31 mouse cellular contexts compared by ENCODE assay signal in the genomic region with DNA sequence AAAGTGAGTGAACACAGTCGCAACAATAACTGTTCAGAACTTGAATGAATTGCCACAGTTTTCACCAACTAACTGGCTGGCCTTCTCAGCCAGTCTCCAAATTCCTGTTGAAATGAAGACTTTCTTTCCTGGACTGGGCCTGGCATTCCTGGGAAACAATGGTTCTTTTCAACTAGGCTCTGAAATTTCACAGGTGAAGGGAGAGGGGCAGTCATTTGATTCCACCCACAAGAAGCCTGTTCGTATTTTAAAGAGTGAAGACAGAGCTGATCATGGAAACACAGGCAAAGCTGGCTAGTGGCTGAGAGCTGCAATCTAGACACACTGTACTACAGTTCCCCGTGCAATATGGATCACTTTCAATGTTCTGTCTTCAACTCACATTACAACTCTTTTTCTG.
DNase-seq lines count a peak whose midpoint lies in the region; ATAC-seq lines count a peak whose summit lies in the region.
"Had no signal": no experiment of that assay in that cellular context is flagged by ENCODE, and none has a peak within 500 bp of the region (broad histone marks: within the 10 kb centered on the region; RNA-seq: fewer than 3 reads in every experiment).

No protein-coding gene starts in this region.

- H3K4me2 ChIP-seq in limb, embryonic 11.5 days (ENCODE audit: low read depth, severe bottlenecking): no peak overlapping the region
- no peak overlapping the region for H3K4me2 ChIP-seq in limb, embryonic 15.5 days
- H3K4me2 ChIP-seq in intestine, embryonic 16.5 days (ENCODE audit: low read depth, low read length): no peak overlapping the region
- H3K4me2 ChIP-seq: embryonic facial prominence, embryonic 15.5 days; forebrain, embryonic 13.5 days; heart, embryonic 13.5 days; liver, embryonic 13.5 days; midbrain, embryonic 11.5 days; neural tube, embryonic 12.5 days had no signal

- no peak overlapping the region for H3K9ac ChIP-seq in limb, embryonic 11.5 days (ENCODE audit: low read length)
- no peak overlapping the region for H3K9ac ChIP-seq in limb, embryonic 15.5 days
- no peak overlapping the region for H3K9ac ChIP-seq in intestine, embryonic 16.5 days (ENCODE audit: low read depth, low read length)
- H3K9ac ChIP-seq: embryonic facial prominence, embryonic 15.5 days; forebrain, embryonic 13.5 days; heart, embryonic 13.5 days; liver, embryonic 13.5 days; neural tube, embryonic 12.5 days had no signal

- WGBS in limb, embryonic 11.5 days: 59% methylated on average over 3 of the region's 3 CpGs
- 69% methylated on average over 3 of the region's 3 CpGs for WGBS in limb, embryonic 10.5 days
- WGBS in limb, embryonic 15.5 days: 42% methylated on average over 3 of the region's 3 CpGs
- 70% methylated on average over 3 of the region's 3 CpGs for WGBS in intestine, embryonic 16.5 days

- H3K9me3 ChIP-seq in limb, embryonic 11.5 days (ENCODE audit: control insufficient read depth, low read length): no peaks in the 10 kb centered on the region
- no peaks in the 10 kb centered on the region for H3K9me3 ChIP-seq in limb, embryonic 10.5 days (replicated peaks)
- H3K9me3 ChIP-seq in limb, embryonic 15.5 days: no peaks in the 10 kb centered on the region
- H3K9me3 ChIP-seq in intestine, embryonic 16.5 days (ENCODE audit: control insufficient read depth, low read length): no peaks in the 10 kb centered on the region
- H3K9me3 ChIP-seq: embryonic facial prominence, embryonic 15.5 days; forebrain, embryonic 13.5 days; heart, embryonic 13.5 days; liver, embryonic 13.5 days; neural tube, embryonic 12.5 days had no signal

- no peak overlapping the region for H3K27ac ChIP-seq in limb, embryonic 11.5 days (replicated peaks; ENCODE audit: low read depth, low read length)
- H3K27ac ChIP-seq in limb, embryonic 10.5 days: no peak overlapping the region
- H3K27ac ChIP-seq in limb, embryonic 15.5 days: peak overlapping the region; percentile 77
- H3K27ac ChIP-seq in intestine, embryonic 16.5 days (ENCODE audit: low read length): no peak overlapping the region
- H3K27ac ChIP-seq: embryonic facial prominence, embryonic 15.5 days; forebrain, embryonic 13.5 days; heart, embryonic 13.5 days; layer of hippocampus, adult 2 months; liver, embryonic 13.5 days; neural tube, embryonic 12.5 days; stomach, postnatal 0 days had no signal

- ATAC-seq in limb, embryonic 11.5 days (ENCODE audit: insufficient number of reproducible peaks, low FRiP score, low TSS enrichment, low read depth): peak; percentile 87
- peak; percentile 77; the same call in 1 of the 2 replicates for ATAC-seq in limb, embryonic 15.5 days (ENCODE audit: insufficient number of reproducible peaks, low FRiP score, low TSS enrichment, low read depth)
- no peak for ATAC-seq in intestine, embryonic 16.5 days
- ATAC-seq: forebrain, embryonic 13.5 days; midbrain, embryonic 16.5 days had no signal

- no peaks in the 10 kb centered on the region for H3K36me3 ChIP-seq in limb, embryonic 11.5 days (ENCODE audit: control insufficient read depth, insufficient read depth, low read length)
- no peaks in the 10 kb centered on the region for H3K36me3 ChIP-seq in limb, embryonic 10.5 days
- no peaks in the 10 kb centered on the region for H3K36me3 ChIP-seq in limb, embryonic 15.5 days
- no peaks in the 10 kb centered on the region for H3K36me3 ChIP-seq in intestine, embryonic 16.5 days (ENCODE audit: control insufficient read depth, insufficient read depth, low read length)
- H3K36me3 ChIP-seq: embryonic facial prominence, embryonic 15.5 days; heart, embryonic 13.5 days; liver, embryonic 13.5 days; neural tube, embryonic 12.5 days had no signal

- H3K4me1 ChIP-seq in limb, embryonic 11.5 days (ENCODE audit: control insufficient read depth, insufficient read depth, low read length): no peaks in the 10 kb centered on the region
- no peaks in the 10 kb centered on the region for H3K4me1 ChIP-seq in limb, embryonic 10.5 days
- H3K4me1 ChIP-seq in limb, embryonic 15.5 days: no peaks in the 10 kb centered on the region
- no peaks in the 10 kb centered on the region for H3K4me1 ChIP-seq in intestine, embryonic 16.5 days (ENCODE audit: control insufficient read depth, insufficient read depth, low read length)
- H3K4me1 ChIP-seq: embryonic facial prominence, embryonic 15.5 days; forebrain, embryonic 13.5 days; heart, embryonic 13.5 days; liver, embryonic 13.5 days; neural tube, embryonic 12.5 days had no signal

- no peaks in the 10 kb centered on the region for H3K27me3 ChIP-seq in limb, embryonic 11.5 days (ENCODE audit: control insufficient read depth, insufficient read depth, low read length)
- H3K27me3 ChIP-seq in limb, embryonic 10.5 days (ENCODE audit: low read depth, poor library complexity, severe bottlenecking): no peaks in the 10 kb centered on the region
- no peaks in the 10 kb centered on the region for H3K27me3 ChIP-seq in limb, embryonic 15.5 days
- no peaks in the 10 kb centered on the region for H3K27me3 ChIP-seq in intestine, embryonic 16.5 days (replicated peaks; ENCODE audit: control insufficient read depth, insufficient read depth, low read length)
- H3K27me3 ChIP-seq: CH12.LX; embryonic facial prominence, embryonic 15.5 days; forebrain, embryonic 13.5 days; heart, embryonic 13.5 days; liver, embryonic 13.5 days; neural tube, embryonic 12.5 days had no signal

- DNase-seq in embryo, embryonic 10 days (ENCODE audit: low spot score): peak; percentile 15
- no peak for DNase-seq in embryo, embryonic 10.5 days (ENCODE audit: low spot score)
- DNase-seq in limb, embryonic 11.5 days (ENCODE audit: low spot score): peak; percentile 34
- no peak for DNase-seq in limb, embryonic 10.5 days (ENCODE audit: low spot score)
- DNase-seq in fibroblast of lung, adult 2 months (ENCODE audit: low read depth): peak; percentile 53
- DNase-seq in cerebellum, postnatal 36 days: no peak
- DNase-seq: adrenal gland, adult 8-10 months; cerebellum, adult 8-10 months; cerebellum, postnatal 25 days; gastrocnemius, postnatal 25 days; heart, adult 18-20 months; heart, postnatal 10 days; kidney, adult 18-20 months; kidney, postnatal 36 days; liver, embryonic 13.5 days; lung, adult 18-20 months; lung, postnatal 14 days; right cerebral cortex, postnatal 4 days; thymus, adult 18-20 months; thymus, postnatal 25 days had no signal

- no peak overlapping the region for H3K4me3 ChIP-seq in limb, embryonic 11.5 days (ENCODE audit: low read depth, low read length)
- H3K4me3 ChIP-seq in limb, embryonic 10.5 days: no peak overlapping the region
- no peak overlapping the region for H3K4me3 ChIP-seq in limb, embryonic 15.5 days
- H3K4me3 ChIP-seq in intestine, embryonic 16.5 days (ENCODE audit: low read length): no peak overlapping the region
- H3K4me3 ChIP-seq: embryonic facial prominence, embryonic 15.5 days; forebrain, embryonic 13.5 days; heart, embryonic 13.5 days; layer of hippocampus, adult 2 months; liver, embryonic 13.5 days; neural tube, embryonic 12.5 days had no signal

Comparison
In these comparisons a context has a peak if more than half of its experiments do, and no peak if none do; other contexts are left out.
1. DNase-seq: peak in embryo, embryonic 10 days (single experiment), limb, embryonic 11.5 days (single experiment) and fibroblast of lung, adult 2 months (single experiment); none in embryo, embryonic 10.5 days (single experiment), limb, embryonic 10.5 days (single experiment) and cerebellum, postnatal 36 days (0 of 2).